Mouse (Mus musculus) spleen, postnatal 14 days (tissue): ENCODE measurements around the gene Sp3.
"Not testable (repeated sequence)": the region's sequence is repeated elsewhere in the genome, so short reads cannot be mapped to it uniquely, and the experiment has no call there.

Source experiments
- DNase-seq, 2 experiments: peaks; one replicate each; pipeline ENCODE4 v3.0.0; 2021 to 2022; ENCODE audit warnings: low spot score in 2 of 2

Sp3 gene

GRCm38 (mm10) chr2:72916170-72916569 lies 64.1 kb downstream of the Sp3 start:
- no peak for DNase-seq

GRCm38 (mm10) chr2:72915245-72915930 lies 64.9 kb downstream of the Sp3 start:
- no peak for DNase-seq

- DNase-seq: no peak
Measured at GRCm38 (mm10) chr2:72913458-72913760, 66.8 kb downstream of the Sp3 start.

GRCm38 (mm10) chr2:72912708-72913457 lies 67.4 kb downstream of the Sp3 start:
- DNase-seq: no peak

GRCm38 (mm10) chr2:72911527-72911926 lies 68.7 kb downstream of the Sp3 start:
- DNase-seq: no peak

DNA sequence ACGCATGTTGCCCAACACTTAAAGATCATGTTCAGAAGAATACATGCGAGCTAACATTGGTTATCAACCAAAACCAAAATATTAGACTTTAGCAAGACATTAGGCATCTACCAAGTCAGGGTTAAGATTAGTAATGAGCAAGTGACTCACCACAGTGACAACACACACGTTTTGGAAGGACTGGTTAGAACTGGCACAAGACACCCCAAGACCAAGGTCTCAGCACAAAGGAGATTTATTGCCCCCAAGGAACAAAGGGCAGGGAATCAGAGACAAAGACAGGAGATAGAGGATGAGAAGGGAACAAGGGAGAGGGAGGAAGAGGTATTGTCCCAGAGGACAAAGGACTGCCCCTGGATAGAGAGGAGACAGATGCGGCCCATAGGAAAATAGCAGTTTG lies 71.2 kb downstream of the Sp3 start:
- no peak for DNase-seq

DNA sequence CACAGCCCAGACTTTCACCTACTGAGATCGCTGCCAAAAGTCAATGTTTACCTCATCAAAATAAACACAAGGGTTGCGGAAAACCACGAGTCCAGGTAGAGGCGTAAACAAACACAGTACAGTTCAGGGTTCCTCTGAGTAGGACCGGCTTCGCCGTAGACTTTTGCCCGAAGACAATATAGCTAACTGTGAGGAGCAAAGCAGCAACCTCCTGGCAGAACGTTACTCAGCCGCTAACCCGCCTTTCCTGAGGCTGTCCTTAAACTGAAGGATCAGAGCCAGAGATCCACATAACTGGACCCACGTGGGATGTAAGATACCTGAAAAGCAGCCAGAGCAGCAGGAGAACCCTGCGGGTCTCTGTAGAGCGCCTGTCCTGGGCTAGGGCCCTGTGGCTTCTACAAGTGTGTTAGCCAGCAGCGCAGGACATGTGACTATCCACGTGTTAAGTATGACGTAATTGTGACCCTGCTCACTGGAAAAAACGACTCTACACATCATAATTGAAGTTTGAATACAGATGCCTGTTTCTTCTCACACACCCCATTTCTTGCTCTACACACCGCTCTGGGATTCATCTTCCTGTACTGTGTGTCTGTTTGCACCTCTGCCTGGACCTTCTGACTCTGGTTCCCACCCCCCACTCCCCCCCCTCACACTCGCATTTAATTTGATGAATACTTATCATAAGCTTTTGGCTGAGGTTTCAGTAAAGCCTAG lies 71.9 kb downstream of the Sp3 start:
- no peak for DNase-seq

GRCm38 (mm10) chr2:72906745-72907144 lies 73.5 kb downstream of the Sp3 start:
- no peak for DNase-seq

DNA sequence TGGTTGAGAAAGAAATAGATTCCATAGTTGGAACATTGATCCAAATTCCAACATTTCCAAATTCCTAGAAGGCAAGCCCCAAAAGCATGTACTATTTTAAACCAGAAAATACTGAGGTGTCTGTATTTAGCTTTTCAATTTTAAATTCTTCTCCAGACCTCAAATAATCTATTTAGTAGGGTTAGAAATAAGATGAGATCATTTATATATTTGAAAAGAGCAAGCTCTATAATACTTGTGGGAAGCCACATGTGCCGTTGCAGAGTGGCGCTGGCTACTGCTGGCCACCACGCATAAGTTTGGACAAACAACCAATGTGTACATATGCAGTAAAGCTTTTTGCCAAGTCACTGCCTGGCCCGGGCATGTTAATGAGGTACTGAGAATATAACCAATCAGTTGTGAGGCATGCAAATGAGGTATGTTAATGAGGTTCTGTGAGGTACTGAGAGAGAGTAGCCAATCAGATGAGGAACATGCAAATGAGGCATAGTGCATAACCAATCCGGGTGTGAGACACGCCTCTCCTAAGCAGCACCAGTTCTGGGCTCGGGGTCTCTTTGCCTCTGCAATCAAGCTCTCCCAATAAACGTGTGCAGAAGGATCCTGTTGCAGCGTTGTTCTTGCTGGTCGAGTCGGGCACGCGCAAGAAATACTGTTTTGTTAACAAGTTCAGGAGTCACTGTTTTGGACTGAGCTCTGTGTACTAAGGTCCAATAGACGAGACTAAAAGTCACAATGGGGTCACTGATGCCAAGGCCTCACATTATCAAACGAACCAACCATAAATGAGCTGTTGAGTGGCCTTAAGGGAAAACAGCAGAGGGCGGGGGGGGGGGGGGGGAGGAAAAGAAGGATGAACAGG lies 77.2 kb downstream of the Sp3 start:
- DNase-seq: not testable (repeated sequence)

DNA sequence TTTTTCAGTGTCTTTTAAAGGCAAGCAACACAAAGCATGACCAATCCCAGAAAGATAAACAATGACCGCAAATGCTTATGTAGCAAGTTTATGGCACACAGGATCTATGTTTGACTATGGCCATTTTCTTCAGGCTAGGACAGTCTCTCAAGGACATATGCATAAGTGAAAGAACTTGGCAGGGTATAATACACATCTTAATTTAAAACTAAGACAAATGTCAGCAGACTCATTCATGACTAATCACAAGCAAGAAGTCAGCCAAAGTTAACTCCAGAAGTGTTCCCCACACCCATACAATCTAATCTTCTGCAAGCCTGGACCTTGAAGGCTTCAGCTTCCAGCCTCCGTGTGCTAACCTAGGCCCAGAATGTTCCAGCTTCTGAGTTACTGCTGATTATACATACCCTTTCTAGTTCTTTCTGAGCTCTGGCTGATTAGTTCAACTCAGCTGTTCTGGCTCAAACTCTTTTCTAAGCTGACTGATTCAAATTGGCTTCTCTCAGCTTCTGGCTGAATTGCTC lies 81.4 kb downstream of the Sp3 start:
- DNase-seq: no peak

DNA sequence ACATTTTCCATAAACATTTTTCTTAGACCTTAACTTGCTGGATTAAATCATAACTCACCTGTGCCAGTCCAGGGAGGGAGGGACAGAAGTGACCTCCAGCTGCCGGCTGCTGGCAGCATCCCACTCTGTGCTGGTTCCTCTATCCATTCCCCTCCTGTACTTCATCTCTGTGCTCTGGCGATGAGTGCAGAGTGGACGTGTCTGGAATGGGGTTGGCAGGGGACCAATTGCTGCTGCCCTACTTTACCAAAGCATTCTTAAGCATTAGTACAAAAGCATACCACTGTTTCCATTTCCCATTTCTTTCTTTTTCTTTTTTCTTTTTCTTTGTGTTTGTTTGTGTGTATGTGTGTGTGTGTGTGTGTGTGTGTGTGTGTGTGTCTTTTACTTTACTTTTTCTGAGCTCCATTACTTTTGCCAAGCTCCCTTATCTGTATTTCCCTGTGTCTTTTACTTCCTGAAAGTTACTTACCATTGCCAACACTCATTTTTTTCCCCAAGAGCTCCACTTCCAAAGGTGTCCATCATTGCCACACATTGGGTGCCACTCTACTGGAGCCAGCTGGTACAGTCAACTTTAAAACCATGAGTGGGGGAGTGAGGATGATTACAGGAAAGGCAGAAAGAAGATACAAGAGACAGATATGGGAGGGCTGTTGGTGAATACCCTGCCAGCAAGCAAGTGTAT lies 82.0 kb downstream of the Sp3 start:
- DNase-seq: no peak

DNA sequence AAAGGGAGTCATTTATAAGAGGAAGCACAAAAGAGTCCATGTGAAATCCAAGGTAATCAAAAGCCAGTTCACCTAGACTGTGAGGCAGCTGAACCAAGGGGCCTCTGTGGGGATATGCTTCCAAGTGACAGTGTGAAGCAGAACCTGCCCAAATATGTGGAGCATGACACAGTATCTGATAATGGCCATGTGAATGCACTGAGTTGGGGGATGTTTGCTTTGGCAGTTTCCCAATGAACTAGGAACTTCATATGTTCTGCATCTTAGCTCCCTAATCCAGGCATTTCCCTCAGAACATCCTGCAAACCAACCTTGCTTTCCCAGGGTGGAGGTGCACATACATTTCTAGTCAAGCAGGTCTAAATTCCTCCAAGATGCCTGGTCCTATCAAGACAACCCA lies 90.4 kb downstream of the Sp3 start:
- no peak for DNase-seq
